Mouse (Mus musculus) c-Kit-positive CD71-positive TER-119-positive erythroid progenitor cells, embryonic 14.5 days (primary cell): Measurements from ENCODE around the gene Donson.

ENCODE experiments used
- DNase-seq: peaks from one replicate; pipeline ENCODE4 v3.0.0-alpha.2; 2013; ENCODE audit warnings: low spot score

The Donson gene

GRCm38 (mm10) chr16:91688619-91689334, at the start of gene Donson:
Donson (minus strand) TSS chr16:91688770.
- peak; percentile 91 for DNase-seq

- DNase-seq, result no peak
Observed at GRCm38 (mm10) chr16:91736046-91736816, 47.7 kb upstream of the Donson start.

- DNase-seq, result no peak
Observed at GRCm38 (mm10) chr16:91734771-91735170, 46.2 kb upstream of the Donson start.

GRCm38 (mm10) chr16:91732816-91733215, 44.2 kb upstream of the Donson start:
- no peak for DNase-seq

- no peak for DNase-seq
Observed at GRCm38 (mm10) chr16:91730446-91730845, 41.9 kb upstream of the Donson start.

GRCm38 (mm10) chr16:91729821-91730441, 41.4 kb upstream of the Donson start:
- no peak for DNase-seq

- peak; percentile 97 for DNase-seq
Observed at GRCm38 (mm10) chr16:91729066-91729482, 40.5 kb upstream of the Donson start, which contains the start of gene Itsn1. Itsn1 (plus strand) TSS chr16:91729281.

GRCm38 (mm10) chr16:91728123-91729065, 39.8 kb upstream of the Donson start, which contains the start of gene Cryzl1:
Cryzl1 (minus strand) TSS chr16:91728975.
- peak; percentile 96 for DNase-seq

GRCm38 (mm10) chr16:91727433-91727832, 38.9 kb upstream of the Donson start:
- no peak for DNase-seq

- peak; percentile 45 for DNase-seq
Observed at GRCm38 (mm10) chr16:91724247-91724646, 35.7 kb upstream of the Donson start.

- DNase-seq, result no peak
Observed at GRCm38 (mm10) chr16:91717399-91717798, 28.8 kb upstream of the Donson start.

GRCm38 (mm10) chr16:91716927-91717349, 28.4 kb upstream of the Donson start:
- peak; percentile 94 for DNase-seq

GRCm38 (mm10) chr16:91710241-91710640, 21.7 kb upstream of the Donson start:
- no peak for DNase-seq

- no peak for DNase-seq
Observed at GRCm38 (mm10) chr16:91704603-91705340, 16.2 kb upstream of the Donson start.

GRCm38 (mm10) chr16:91702771-91703188, 14.2 kb upstream of the Donson start:
- no peak for DNase-seq

- DNase-seq, result no peak
Observed at GRCm38 (mm10) chr16:91701908-91702307, 13.3 kb upstream of the Donson start.

GRCm38 (mm10) chr16:91698995-91699394, 10.4 kb upstream of the Donson start:
- DNase-seq, result no peak

- no peak for DNase-seq
Observed at GRCm38 (mm10) chr16:91695108-91695755, 6.7 kb upstream of the Donson start.

- DNase-seq, result peak; percentile 67
Observed at GRCm38 (mm10) chr16:91694455-91695084, 6.0 kb upstream of the Donson start.

GRCm38 (mm10) chr16:91689791-91690190, 1.2 kb upstream of the Donson start:
- DNase-seq, result peak; percentile 48
